ENCODE assay signal across 23 mouse cellular contexts in the genomic region with DNA sequence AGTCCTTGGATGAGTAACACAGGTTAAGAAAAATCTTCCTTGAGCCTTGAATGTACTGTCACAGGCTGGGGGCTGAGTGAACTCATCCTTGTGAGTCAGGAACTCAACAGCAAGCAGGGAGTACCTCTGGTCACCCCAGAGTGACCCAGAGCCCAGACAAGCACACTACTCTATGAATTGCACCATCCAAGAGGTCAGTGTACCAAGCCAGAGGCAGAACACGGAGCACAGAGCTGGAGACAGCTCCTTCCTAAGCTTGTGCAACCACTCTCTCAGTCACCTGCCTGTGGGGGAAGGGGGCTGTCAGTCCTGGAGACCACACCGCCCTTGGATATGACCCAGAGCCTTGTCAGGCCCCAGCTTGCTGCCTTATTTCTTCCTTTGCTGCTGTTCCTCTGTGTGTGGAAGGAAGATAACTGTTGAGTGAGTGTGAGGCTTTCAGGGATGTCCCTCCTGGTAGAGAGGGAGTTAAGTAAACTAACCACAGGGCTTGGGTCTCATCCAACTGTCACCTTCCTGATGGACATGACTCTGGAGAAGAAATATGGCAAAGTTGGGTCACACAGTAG. TPM values are rescaled to one million over a fixed set of nuclear protein-coding genes. Genes with fewer than 3 reads are reported as not detected.
DNase-seq lines count a peak whose midpoint lies in the region; ATAC-seq and TF ChIP-seq lines count a peak whose summit lies in the region.
"Had no signal": no experiment of that assay in that cellular context is flagged by ENCODE, and none has a peak within 500 bp of the region (broad histone marks: within the 10 kb centered on the region; RNA-seq: fewer than 3 reads in every experiment).

No protein-coding gene starts in this region.

- intact Hi-C loops in heart, adult 2 months (cut with DNase I) = no loop called here
- intact Hi-C loops in heart, postnatal 36 days (cut with DNase I) = no loop called here

- TF ChIP-seq EP300 in heart, adult 2 months (IDR thresholded peaks at IDR 0.05; ENCODE audit: insufficient read depth, low read depth, low read length) = no peak
- peak; percentile 48; the same call in 1 of the 2 replicates for TF ChIP-seq EP300 in liver, postnatal 0 days (IDR thresholded peaks at IDR 0.05; ENCODE audit: low read depth)

- peak; percentile 69 for ATAC-seq in Patski
- peak; percentile 87 for ATAC-seq in liver, postnatal 0 days
- no peak for ATAC-seq in midbrain, embryonic 14.5 days (ENCODE audit: low FRiP score, low TSS enrichment)
- ATAC-seq: inflammation-experienced regulatory T-cells, adult 6 months had no signal

- H3K4me1 ChIP-seq in heart, adult 2 months (ENCODE audit: control insufficient read depth, insufficient read depth, low read length) = peaks cover 1% of the 10 kb centered on the region
- H3K4me1 ChIP-seq in liver, adult 2 months (ENCODE audit: control insufficient read depth, insufficient read depth, low read length) = peaks cover 10% of the 10 kb centered on the region
- peaks cover 22% of the 10 kb centered on the region for H3K4me1 ChIP-seq in liver, postnatal 0 days (ENCODE audit: insufficient read depth)
- H3K4me1 ChIP-seq in midbrain, embryonic 14.5 days (ENCODE audit: control insufficient read depth, insufficient read depth, low read length) = no peaks in the 10 kb centered on the region
- H3K4me1 ChIP-seq: embryonic facial prominence, embryonic 15.5 days; hindbrain, embryonic 12.5 days; neural tube, embryonic 13.5 days had no signal

- WGBS in heart, adult 2 months = 72% methylated on average over 2 of the region's 2 CpGs
- WGBS in liver, adult 2 months = 17% methylated on average over 2 of the region's 2 CpGs
- 31% methylated on average over 2 of the region's 2 CpGs for WGBS in liver, postnatal 0 days (ENCODE audit: insufficient replicate concordance)
- 79% methylated on average over 2 of the region's 2 CpGs for WGBS in midbrain, embryonic 14.5 days

- POLR2A ChIA-PET in Patski (lab: Charles Lee) = interaction anchor here (0.7 kb wide), 1 partner anchor 19 kb away, joined by 3 read pairs; no protein-coding TSS in a partner anchor

- H3K4me3 ChIP-seq in heart, adult 2 months = no peak overlapping the region
- no peak overlapping the region for H3K4me3 ChIP-seq in liver, adult 2 months (ENCODE audit: insufficient read depth, low read depth, low read length)
- no peak overlapping the region for H3K4me3 ChIP-seq in liver, postnatal 0 days (ENCODE audit: low read depth, low read length)
- no peak overlapping the region for H3K4me3 ChIP-seq in midbrain, embryonic 14.5 days (replicated peaks; ENCODE audit: low read depth, low read length)
- H3K4me3 ChIP-seq: embryonic facial prominence, embryonic 15.5 days; forebrain, embryonic 10.5 days; heart, embryonic 15.5 days; hindbrain, embryonic 12.5 days; neural tube, embryonic 13.5 days had no signal

- peak; percentile 66 for DNase-seq in heart, adult 11 months
- DNase-seq in heart, adult 2 months = no peak
- DNase-seq in Patski (ENCODE audit: low read depth, low spot score) = no peak
- peak; percentile 90 for DNase-seq in liver, adult 2 months (ENCODE audit: extremely low read depth, low read depth, low spot score)
- DNase-seq in liver, postnatal 0 days = peak; percentile 56
- DNase-seq in midbrain, embryonic 14.5 days = no peak
- DNase-seq in heart, postnatal 36 days = no peak
- no peak for DNase-seq in layer of hippocampus, adult 11-12 months (ENCODE audit: low spot score)
- DNase-seq: cerebellum, adult 11-12 months; cerebellum, postnatal 14 days; kidney, adult 9 months; kidney, postnatal 4 days; right cerebral cortex, adult 18-20 months; thymus, postnatal 14 days had no signal

- no peak overlapping the region for H3K4me2 ChIP-seq in liver, postnatal 0 days (ENCODE audit: low read depth, low read length)
- H3K4me2 ChIP-seq in midbrain, embryonic 14.5 days (ENCODE audit: low read length) = no peak overlapping the region
- H3K4me2 ChIP-seq: embryonic facial prominence, embryonic 15.5 days; heart, embryonic 15.5 days; hindbrain, embryonic 12.5 days; midbrain, embryonic 11.5 days; neural tube, embryonic 13.5 days had no signal

- H3K79me2 ChIP-seq in heart, adult 2 months (replicated peaks; ENCODE audit: control insufficient read depth, insufficient read depth, low read length) = no peaks in the 10 kb centered on the region
- H3K79me2 ChIP-seq in liver, adult 2 months (ENCODE audit: control insufficient read depth, insufficient read depth, low read length) = no peaks in the 10 kb centered on the region

- TF ChIP-seq CTCF in heart, adult 2 months (IDR thresholded peaks at IDR 0.05) = no peak
- no peak for TF ChIP-seq CTCF in Patski (IDR thresholded peaks at IDR 0.05)
- no peak for TF ChIP-seq CTCF in liver, adult 2 months (IDR thresholded peaks at IDR 0.05; ENCODE audit: low read depth, low read length)
- no peak for TF ChIP-seq CTCF in liver, postnatal 0 days (IDR thresholded peaks at IDR 0.05; ENCODE audit: low read depth)

- no peak for TF ChIP-seq POLR2A in heart, adult 2 months (IDR thresholded peaks at IDR 0.05; ENCODE audit: insufficient read depth, low read depth, low read length)
- TF ChIP-seq POLR2A in liver, adult 2 months (IDR thresholded peaks at IDR 0.05; ENCODE audit: extremely low read depth, insufficient read depth, low read length) = no peak

- CTCF ChIA-PET in Patski (lab: Charles Lee) = no interaction called here

- no peak overlapping the region for H3K9ac ChIP-seq in heart, adult 2 months (ENCODE audit: low read depth, low read length)
- no peak overlapping the region for H3K9ac ChIP-seq in liver, adult 2 months (ENCODE audit: low read depth, low read length)
- no peak overlapping the region for H3K9ac ChIP-seq in liver, postnatal 0 days (replicated peaks)
- no peak overlapping the region for H3K9ac ChIP-seq in midbrain, embryonic 14.5 days (replicated peaks; ENCODE audit: low read length)
- H3K9ac ChIP-seq: embryonic facial prominence, embryonic 15.5 days; heart, embryonic 15.5 days; hindbrain, embryonic 12.5 days; neural tube, embryonic 13.5 days had no signal

- no peaks in the 10 kb centered on the region for H3K9me3 ChIP-seq in liver, postnatal 0 days (ENCODE audit: low read length)
- H3K9me3 ChIP-seq in midbrain, embryonic 14.5 days (ENCODE audit: control insufficient read depth, low read length) = no peaks in the 10 kb centered on the region
- H3K9me3 ChIP-seq: embryonic facial prominence, embryonic 15.5 days; forebrain, embryonic 10.5 days; heart, embryonic 15.5 days; hindbrain, embryonic 12.5 days; neural tube, embryonic 13.5 days had no signal

- no peak overlapping the region for H3K27ac ChIP-seq in heart, adult 2 months
- H3K27ac ChIP-seq in liver, adult 2 months (replicated peaks; ENCODE audit: insufficient read depth, low read depth, low read length) = no peak overlapping the region
- peak overlapping the region; percentile 5; the same call in 1 of the 2 replicates for H3K27ac ChIP-seq in liver, postnatal 0 days (ENCODE audit: low read depth)
- H3K27ac ChIP-seq in midbrain, embryonic 14.5 days (replicated peaks; ENCODE audit: low read depth, low read length) = no peak overlapping the region
- H3K27ac ChIP-seq: embryonic facial prominence, embryonic 15.5 days; forebrain, embryonic 10.5 days; heart, embryonic 15.5 days; hindbrain, embryonic 12.5 days; neural tube, embryonic 13.5 days had no signal

- H3K36me3 ChIP-seq in heart, adult 2 months (ENCODE audit: control insufficient read depth, insufficient read depth, low read length) = no peaks in the 10 kb centered on the region
- no peaks in the 10 kb centered on the region for H3K36me3 ChIP-seq in liver, adult 2 months (ENCODE audit: control insufficient read depth, insufficient read depth, low read length)
- H3K36me3 ChIP-seq in liver, postnatal 0 days (replicated peaks; ENCODE audit: insufficient read depth, low read length) = no peaks in the 10 kb centered on the region
- H3K36me3 ChIP-seq in midbrain, embryonic 14.5 days (ENCODE audit: control insufficient read depth, insufficient read depth, low read length) = no peaks in the 10 kb centered on the region
- H3K36me3 ChIP-seq: embryonic facial prominence, embryonic 15.5 days; forebrain, embryonic 10.5 days; heart, embryonic 15.5 days; hindbrain, embryonic 12.5 days; neural tube, embryonic 13.5 days had no signal

- in situ Hi-C loops in Patski (cut with MboI; ENCODE audit: low pct_unique_long_range_greater_than_20kb) = loop anchor here (25.0 kb wide), 1 partner anchor 588 kb away; no protein-coding TSS in a partner anchor

- H3K27me3 ChIP-seq in heart, adult 2 months (ENCODE audit: control insufficient read depth, insufficient read depth, low read length) = no peaks in the 10 kb centered on the region
- H3K27me3 ChIP-seq in Patski = no peaks in the 10 kb centered on the region
- H3K27me3 ChIP-seq in liver, adult 2 months (ENCODE audit: control insufficient read depth, insufficient read depth, low read length) = no peaks in the 10 kb centered on the region
- no peaks in the 10 kb centered on the region for H3K27me3 ChIP-seq in liver, postnatal 0 days (ENCODE audit: insufficient read depth, low read length)
- no peaks in the 10 kb centered on the region for H3K27me3 ChIP-seq in midbrain, embryonic 14.5 days (ENCODE audit: control insufficient read depth, insufficient read depth, low read length)
- H3K27me3 ChIP-seq: embryonic facial prominence, embryonic 15.5 days; heart, embryonic 15.5 days; hindbrain, embryonic 12.5 days; neural tube, embryonic 13.5 days had no signal

RNA-seq across cellular contexts. Expression of gene Cdcp1, which starts 9.1 kb away (rescaled TPM):
- total RNA-seq in heart, adult 2 months (2021) = under 1 TPM; 0.10 to 0.11 TPM
- polyA plus RNA-seq in heart, adult 2 months (2012; rRNA removed) = 0.50 and 0.78 TPM in 2 replicates
- polyA plus RNA-seq in Patski (2021) = not detected
- 2.6 and 3.1 TPM in 2 replicates for total RNA-seq in liver, adult 2 months (2014; rRNA removed)
- polyA plus RNA-seq in liver, adult 2 months (2012; rRNA removed) = 4.0 and 4.3 TPM in 2 replicates
- polyA plus RNA-seq in liver, postnatal 0 days (2015; fragmentation: Nextera tagmentation; extraction: Ambion mirVana) = 0.90 and 1.2 TPM in 2 replicates
- not detected in 2 replicates for polyA plus RNA-seq in midbrain, embryonic 14.5 days (2014; fragmentation: Nextera tagmentation; extraction: Ambion mirVana)
- under 1 TPM; 0.11 to 0.17 TPM for total RNA-seq in heart, postnatal 36 days (2021)
- total RNA-seq: gastrocnemius, adult 8-10 months; layer of hippocampus, postnatal 14 days had no signal

RNA-seq across cellular contexts. Expression of gene Tmem158, which starts 35.6 kb away (rescaled TPM):
- total RNA-seq in heart, adult 2 months (2021) = 1 to 10 TPM; 4.5 to 5.5 TPM
- polyA plus RNA-seq in heart, adult 2 months (2012; rRNA removed) = 0.94 and 2.1 TPM in 2 replicates
- polyA plus RNA-seq in Patski (2021) = 5.1 TPM
- 0.09 and 0.40 TPM in 2 replicates for total RNA-seq in liver, adult 2 months (2014; rRNA removed)
- 0.76 and 0.83 TPM in 2 replicates for polyA plus RNA-seq in liver, adult 2 months (2012; rRNA removed)
- polyA plus RNA-seq in liver, postnatal 0 days (2015; fragmentation: Nextera tagmentation; extraction: Ambion mirVana) = 2.8 and 3.6 TPM in 2 replicates
- polyA plus RNA-seq in midbrain, embryonic 14.5 days (2014; fragmentation: Nextera tagmentation; extraction: Ambion mirVana) = 26.6 and 41.2 TPM in 2 replicates
- total RNA-seq in heart, postnatal 36 days (2021) = 1 to 10 TPM; 6.4 to 7.7 TPM

Comparison
In these comparisons a context has a peak if more than half of its experiments do, and no peak if none do; other contexts are left out.
1. DNase-seq: peak in heart, adult 11 months (single experiment), liver, adult 2 months (single experiment) and liver, postnatal 0 days (single experiment); none in heart, adult 2 months (0 of 2), Patski (single experiment), midbrain, embryonic 14.5 days (single experiment), heart, postnatal 36 days (0 of 2) and layer of hippocampus, adult 11-12 months (single experiment).